Mouse (Mus musculus) MEL (cell line): ENCODE measurements around the gene Slc16a14. TPM values are rescaled to one million over a fixed set of nuclear protein-coding genes. Genes with fewer than 3 reads are reported as not detected.

ENCODE experiments used
- DNase-seq: peaks from one replicate; pipeline ENCODE4 v3.0.0; 2011; ENCODE audit warnings: low read depth, low spot score
- H3K27ac ChIP-seq: 2 replicates; pipeline ENCODE4 v1.5.1; 2012; ENCODE audit warnings: low read depth, mild to moderate bottlenecking, control low read depth, low read length, moderate library complexity; ENCODE audit not compliant: control insufficient read depth
- H3K27me3 ChIP-seq, 2 experiments: fragments of 150-350 bp in 1 of 2; sonication (generic) in 1 of 2; 2 replicates each; pipeline ENCODE4 v1.6.1; 2012; ENCODE audit warnings: low read length in 2 of 2, mild to moderate bottlenecking in 2 of 2, improper control_type of control experiment in 1 of 2, moderate library complexity in 1 of 2; ENCODE audit not compliant: insufficient read depth in 2 of 2, control insufficient read depth in 1 of 2
- H3K36me3 ChIP-seq, 2 experiments: 2 replicates each; pipeline ENCODE4 v1.6.1; 2012 to 2014; ENCODE audit warnings: low read length in 2 of 2, improper control_type of control experiment in 1 of 2, inconsistent platforms in 1 of 2, mild to moderate bottlenecking in 1 of 2; ENCODE audit not compliant: insufficient read depth in 2 of 2, control insufficient read depth in 1 of 2
- H3K4me1 ChIP-seq, 2 experiments: fragments of 150-350 bp in 1 of 2; sonication (generic) in 1 of 2; 2 replicates each; pipeline ENCODE4 v1.6.1; 2012; ENCODE audit warnings: low read length in 2 of 2, improper control_type of control experiment in 1 of 2, mild to moderate bottlenecking in 1 of 2; ENCODE audit not compliant: insufficient read depth in 2 of 2, control insufficient read depth in 1 of 2
- H3K4me3 ChIP-seq, 2 experiments: fragments of 150-350 bp in 1 of 2; sonication (generic) in 1 of 2; 2 replicates each; pipeline ENCODE4 v1.5.1; 2012; ENCODE audit warnings: low read depth in 2 of 2, low read length in 2 of 2, mild to moderate bottlenecking in 2 of 2, moderate library complexity in 2 of 2, control low read depth in 1 of 2, improper control_type of control experiment in 1 of 2; ENCODE audit not compliant: control insufficient read depth in 1 of 2, insufficient read depth in 1 of 2
- H3K79me2 ChIP-seq: 2 replicates; pipeline ENCODE4 v1.6.1; 2012; ENCODE audit warnings: mild to moderate bottlenecking, low read length, moderate library complexity; ENCODE audit not compliant: control insufficient read depth, poor library complexity, insufficient read depth
- H3K9ac ChIP-seq: 2 replicates; pipeline ENCODE4 v1.6.1; 2012; ENCODE audit warnings: low read depth, mild to moderate bottlenecking, control low read depth, low read length, moderate library complexity; ENCODE audit not compliant: control insufficient read depth, poor library complexity, severe bottlenecking
- H3K9me3 ChIP-seq: fragments of 150-350 bp; sonication (generic); replicated peaks from 2 replicates; pipeline ENCODE4 v1.6.1; 2012; ENCODE audit warnings: mild to moderate bottlenecking, low read length, improper control_type of control experiment, moderate library complexity; ENCODE audit not compliant: insufficient read depth
- BHLHE40 ChIP-seq: IDR thresholded peaks from 2 replicates; pipeline ENCODE4 v1.6.1; 2012; ENCODE audit warnings: low read depth, mild to moderate bottlenecking, inconsistent platforms, low read length, improper control_type of control experiment, borderline replicate concordance
- CHD1 ChIP-seq: IDR thresholded peaks from 2 replicates; pipeline ENCODE4 v1.6.1; 2012; ENCODE audit warnings: low read depth, mild to moderate bottlenecking, inconsistent platforms, low read length, improper control_type of control experiment
- E2F4 ChIP-seq: IDR thresholded peaks from 2 replicates; pipeline ENCODE4 v1.6.1; 2011; ENCODE audit warnings: low read depth, low read length, improper control_type of control experiment, borderline replicate concordance
- ELF1 ChIP-seq: IDR thresholded peaks from 2 replicates; pipeline ENCODE4 v1.6.1; 2014; ENCODE audit warnings: low read depth, mild to moderate bottlenecking, inconsistent platforms, low read length, improper control_type of control experiment, moderate library complexity
- EP300 ChIP-seq, 2 experiments: IDR thresholded peaks; 2 replicates each; pipeline ENCODE4 v1.6.1; 2011; ENCODE audit warnings: improper control_type of control experiment in 2 of 2, low read length in 2 of 2, low read depth in 1 of 2, mild to moderate bottlenecking in 1 of 2
- ETS1 ChIP-seq: IDR thresholded peaks from 2 replicates; pipeline ENCODE4 v1.6.1; 2012; ENCODE audit warnings: low read depth, mild to moderate bottlenecking, inconsistent platforms, low read length, improper control_type of control experiment, moderate library complexity
- GATA1 ChIP-seq: IDR thresholded peaks from 2 replicates; pipeline ENCODE4 v1.6.1; 2011; ENCODE audit warnings: low read depth, low read length, improper control_type of control experiment
- HCFC1 ChIP-seq: IDR thresholded peaks from 2 replicates; pipeline ENCODE4 v1.6.1; 2012; ENCODE audit warnings: low read depth, mild to moderate bottlenecking, inconsistent platforms, low read length, improper control_type of control experiment, moderate library complexity
- JUND ChIP-seq: IDR thresholded peaks from 2 replicates; pipeline ENCODE4 v1.6.1; 2011; ENCODE audit warnings: low read depth, mild to moderate bottlenecking, improper control_type of control experiment, low read length
- KAT2A ChIP-seq: conservative IDR thresholded peaks from 2 replicates; pipeline ENCODE4 v1.6.1; 2012; ENCODE audit warnings: low read depth, low read length, improper control_type of control experiment, inconsistent platforms
- MAFK ChIP-seq: IDR thresholded peaks from 2 replicates; pipeline ENCODE4 v1.6.1; 2011; ENCODE audit warnings: low read depth, mild to moderate bottlenecking, low read length, improper control_type of control experiment, borderline replicate concordance
- MAX ChIP-seq: IDR thresholded peaks from 2 replicates; pipeline ENCODE4 v1.6.1; 2011; ENCODE audit warnings: low read length, improper control_type of control experiment
- MEF2A ChIP-seq: IDR thresholded peaks from 2 replicates; pipeline ENCODE4 v1.6.1; 2014; ENCODE audit warnings: low read depth, mild to moderate bottlenecking, inconsistent platforms, low read length, improper control_type of control experiment; ENCODE audit not compliant: poor library complexity, insufficient replicate concordance, severe bottlenecking; ENCODE audit errors: extremely low read depth
- MXI1 ChIP-seq: IDR thresholded peaks from 2 replicates; pipeline ENCODE4 v1.6.1; 2011; ENCODE audit warnings: mild to moderate bottlenecking, low read depth, low read length, improper control_type of control experiment
- MYC ChIP-seq: IDR thresholded peaks from 2 replicates; pipeline ENCODE4 v1.6.1; 2011; ENCODE audit warnings: low read depth, mild to moderate bottlenecking, low read length, improper control_type of control experiment, moderate library complexity
- NELFE ChIP-seq: IDR thresholded peaks from 2 replicates; pipeline ENCODE4 v1.6.1; 2011; ENCODE audit warnings: low read depth, low read length, improper control_type of control experiment
- NRF1 ChIP-seq: IDR thresholded peaks from 2 replicates; pipeline ENCODE4 v1.6.1; 2014; ENCODE audit warnings: low read depth, mild to moderate bottlenecking, inconsistent platforms, low read length, improper control_type of control experiment, moderate library complexity; ENCODE audit not compliant: poor library complexity, insufficient read depth, severe bottlenecking
- POLR2AphosphoS2 ChIP-seq: IDR thresholded peaks from 2 replicates; pipeline ENCODE4 v1.6.1; 2011; ENCODE audit warnings: low read length, improper control_type of control experiment
- POLR2AphosphoS5 ChIP-seq: IDR thresholded peaks from 2 replicates; pipeline ENCODE4 v1.6.1; 2012; ENCODE audit warnings: low read depth, borderline replicate concordance, mild to moderate bottlenecking, inconsistent platforms, low read length, moderate library complexity, mixed read lengths
- RCOR1 ChIP-seq: IDR thresholded peaks from 2 replicates; pipeline ENCODE4 v1.6.1; 2012; ENCODE audit warnings: low read depth, mild to moderate bottlenecking, inconsistent platforms, low read length, improper control_type of control experiment
- SMC3 ChIP-seq: IDR thresholded peaks from 2 replicates; pipeline ENCODE4 v1.6.1; 2011; ENCODE audit warnings: low read depth, low read length, improper control_type of control experiment
- TBP ChIP-seq: IDR thresholded peaks from 2 replicates; pipeline ENCODE4 v1.8.0; 2011; ENCODE audit warnings: low read depth, low read length, improper control_type of control experiment
- TCF12 ChIP-seq: IDR thresholded peaks from 2 replicates; pipeline ENCODE4 v1.6.1; 2014; ENCODE audit warnings: low read depth, mild to moderate bottlenecking, inconsistent platforms, low read length, improper control_type of control experiment, moderate library complexity
- UBTF ChIP-seq: IDR thresholded peaks from 2 replicates; pipeline ENCODE4 v1.6.1; 2012; ENCODE audit warnings: low read depth, mild to moderate bottlenecking, inconsistent platforms, low read length, improper control_type of control experiment, moderate library complexity, borderline replicate concordance; ENCODE audit not compliant: insufficient read depth
- USF1 ChIP-seq: IDR thresholded peaks from 2 replicates; pipeline ENCODE4 v1.6.1; 2014; ENCODE audit warnings: low read depth, mild to moderate bottlenecking, inconsistent platforms, low read length, improper control_type of control experiment, moderate library complexity
- ZC3H11A ChIP-seq: IDR thresholded peaks from 2 replicates; pipeline ENCODE4 v1.6.1; 2012; ENCODE audit warnings: low read depth, mild to moderate bottlenecking, inconsistent platforms, low read length, improper control_type of control experiment
- ZKSCAN1 ChIP-seq: IDR thresholded peaks from 2 replicates; pipeline ENCODE4 v1.6.1; 2012; ENCODE audit warnings: low read depth, mild to moderate bottlenecking, inconsistent platforms, low read length, improper control_type of control experiment, moderate library complexity
- polyA plus RNA-seq, 2 experiments: library from polyadenylated mRNA; stranded (reverse) in 1 of 2; unstranded in 1 of 2; fragments of >175 nt in 1 of 2; fragments of >200 nt in 1 of 2; gene quantifications; 2 replicates each; pipeline versions ENCODE4 v1.2.1 to v1.2.4; 2012; ENCODE audit warnings: low replicate concordance in 2 of 2, low read depth in 1 of 2; ENCODE audit not compliant: insufficient read length in 2 of 2, insufficient read depth in 1 of 2, missing spikeins in 1 of 2
- total RNA-seq: library from RNA; depleted of rRNA; stranded (reverse); fragments of 300-350 nt; gene quantifications from 2 replicates; pipeline ENCODE4 v1.2.3, GENCODE M21; 2012

Slc16a14 gene
- total and polyA plus RNA-seq, 3 experiments = not detected

GRCm38 (mm10) chr1:84891746-84892145, 43.2 kb downstream of the Slc16a14 start:
- Histone ChIP-seq H3K4me1 (no peaks in the 10 kb centered on the region), H3K27me3 (no peaks in the 10 kb centered on the region), H3K27ac (no peak overlapping the region), H3K4me3 (no peak overlapping the region), H3K9me3 (no peaks in the 10 kb centered on the region), H3K9ac (no peak overlapping the region), H3K79me2 (no peaks in the 10 kb centered on the region), H3K36me3 (no peaks in the 10 kb centered on the region)
- no peak for DNase-seq
- no peak for TF ChIP-seq TBP
- TF ChIP-seq CHD1 = no peak
- no peak for TF ChIP-seq BHLHE40
- TF ChIP-seq UBTF = no peak
- no peak for TF ChIP-seq ELF1
- TF ChIP-seq RCOR1 = no peak
- no peak for TF ChIP-seq SMC3
- no peak for TF ChIP-seq POLR2AphosphoS5
- no peak for TF ChIP-seq ZKSCAN1
- no peak for TF ChIP-seq HCFC1
- no peak for TF ChIP-seq POLR2AphosphoS2
- TF ChIP-seq MXI1 = no peak
- TF ChIP-seq KAT2A = no peak
- TF ChIP-seq JUND = no peak
- TF ChIP-seq ZC3H11A = no peak
- TF ChIP-seq E2F4 = no peak

- H3K9me3 ChIP-seq = no peaks in the 10 kb centered on the region
- no peaks in the 10 kb centered on the region for H3K36me3 ChIP-seq
- no peak overlapping the region for H3K9ac ChIP-seq
- TF ChIP-seq EP300 (IDR thresholded peaks at IDR 0.05; ENCODE audit: low read depth in 1 of 2, low read length in 2 of 2) = no peak
- no peak for TF ChIP-seq GATA1
- TF ChIP-seq MYC = no peak
- no peak for TF ChIP-seq NRF1
- TF ChIP-seq BHLHE40 = no peak
- TF ChIP-seq TCF12 = no peak
- no peak for TF ChIP-seq POLR2AphosphoS2
- no peak for TF ChIP-seq MEF2A
- no peak for TF ChIP-seq ETS1
- no peak for TF ChIP-seq KAT2A
- no peak for TF ChIP-seq MAX
- no peak for TF ChIP-seq USF1
- TF ChIP-seq MAFK = no peak
- no peak for TF ChIP-seq NELFE
- no peak for TF ChIP-seq TBP
- TF ChIP-seq, all 39 proteins: peak for 0
- no peak overlapping the region for H3K27ac ChIP-seq
- no peak overlapping the region for H3K4me3 ChIP-seq
- H3K79me2 ChIP-seq = no peaks in the 10 kb centered on the region
- H3K4me1 ChIP-seq = no peaks in the 10 kb centered on the region
- no peaks in the 10 kb centered on the region for H3K27me3 ChIP-seq
- no peak for DNase-seq
These were observed 44.4 kb downstream of the Slc16a14 start for GRCm38 (mm10) chr1:84890503-84890902.
